Mouse (Mus musculus): ENCODE measurements around the gene Nfatc2.

The Nfatc2 gene

DNA sequence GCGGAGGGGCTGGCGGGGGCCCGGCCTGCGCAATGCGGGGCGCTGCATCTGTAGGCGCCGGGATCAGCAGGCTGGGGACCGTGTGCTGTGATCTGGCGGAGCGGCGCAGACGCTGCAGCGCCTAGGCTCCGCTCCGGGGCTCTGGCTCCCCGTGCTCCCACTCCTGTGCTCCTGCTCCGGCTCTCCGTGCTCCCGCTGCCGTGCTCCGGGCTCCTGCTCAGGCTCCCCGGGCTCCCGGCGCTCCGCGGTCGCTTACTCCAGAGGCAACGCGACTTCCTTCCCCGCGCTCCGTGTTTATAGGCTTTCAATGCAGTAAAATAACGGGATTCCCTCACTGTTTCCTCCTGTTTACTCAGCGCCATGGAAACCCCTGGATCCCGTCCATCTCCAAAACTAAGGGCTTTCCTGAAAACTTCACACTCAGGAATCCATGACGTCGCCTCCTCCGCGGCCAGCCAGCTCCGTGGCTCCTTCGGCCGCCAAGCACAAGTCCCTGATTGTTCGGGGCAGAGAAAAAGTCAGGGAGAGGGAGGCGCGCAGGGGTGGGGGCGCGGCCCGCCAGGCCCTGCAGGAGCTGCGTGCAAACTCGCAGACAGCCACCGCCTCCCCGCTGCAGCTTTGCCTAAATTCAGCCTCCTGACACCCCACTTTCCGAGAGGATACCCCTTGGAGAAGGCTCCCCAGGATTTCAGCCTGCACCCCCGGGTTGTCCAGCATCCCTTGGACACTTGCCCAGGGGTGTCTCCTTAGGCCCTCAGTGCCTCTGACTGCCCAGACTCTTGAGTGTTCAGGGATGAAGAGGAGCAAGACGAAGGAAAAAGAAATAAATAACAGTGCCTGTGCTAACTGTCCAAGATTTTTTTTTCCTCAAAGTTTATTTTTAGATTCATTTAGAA lies at the start of gene Nfatc2:
Gene Nfatc2, minus strand, starts transcription at position 167 of the 896 bp plus-strand sequence.
- DNase-seq (ENCODE audit: extremely low spot score, low spot score): peak; percentile 77

DNA sequence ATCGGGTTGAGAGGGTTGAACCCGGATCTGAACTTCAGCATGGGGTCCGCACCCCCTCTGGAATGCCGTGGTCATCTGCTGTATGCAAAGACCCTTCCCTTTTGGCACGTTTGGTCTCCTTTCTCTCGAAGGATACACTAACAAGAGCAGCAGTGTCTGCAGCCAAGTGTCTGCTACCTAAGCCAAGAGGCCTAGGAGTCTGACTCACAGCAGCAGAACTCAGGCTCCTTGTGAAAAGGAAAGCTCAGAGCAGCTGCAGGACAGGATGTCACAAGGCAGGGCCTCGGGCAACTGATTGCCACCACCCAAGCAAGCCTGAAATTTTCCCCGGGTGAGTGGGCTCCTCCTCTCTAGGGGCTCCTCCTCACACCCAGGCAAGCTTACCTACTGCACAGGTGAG lies 46.7 kb upstream of the Nfatc2 start:
- DNase-seq (ENCODE audit: extremely low spot score, low spot score): no peak

- DNase-seq (ENCODE audit: extremely low spot score, low spot score): no peak
These were observed 43.4 kb upstream of the Nfatc2 start for GRCm38 (mm10) chr2:168644855-168645254.

- DNase-seq (ENCODE audit: extremely low spot score, low spot score): no peak
These were observed 42.2 kb upstream of the Nfatc2 start for GRCm38 (mm10) chr2:168643524-168644177.

DNA sequence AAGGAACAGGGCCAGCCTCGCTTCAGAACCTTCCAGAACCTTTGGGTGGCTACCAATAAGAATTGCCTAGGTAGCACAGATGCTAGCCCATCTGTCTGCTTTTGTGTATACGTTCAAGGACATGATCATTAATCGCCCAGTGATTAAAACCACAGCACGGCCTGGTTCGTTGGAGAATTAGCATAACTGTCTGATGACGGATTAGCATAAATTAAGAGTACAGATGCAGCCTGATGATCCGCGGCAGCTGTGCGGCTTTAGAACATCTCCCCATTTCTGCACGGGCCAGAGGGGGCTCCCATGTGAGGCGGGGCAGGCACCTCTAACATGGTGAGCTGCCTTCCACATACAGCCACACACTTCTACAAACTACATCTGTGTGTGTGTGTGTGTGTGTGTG lies 40.7 kb upstream of the Nfatc2 start:
- DNase-seq (ENCODE audit: extremely low spot score, low spot score): no peak

DNA sequence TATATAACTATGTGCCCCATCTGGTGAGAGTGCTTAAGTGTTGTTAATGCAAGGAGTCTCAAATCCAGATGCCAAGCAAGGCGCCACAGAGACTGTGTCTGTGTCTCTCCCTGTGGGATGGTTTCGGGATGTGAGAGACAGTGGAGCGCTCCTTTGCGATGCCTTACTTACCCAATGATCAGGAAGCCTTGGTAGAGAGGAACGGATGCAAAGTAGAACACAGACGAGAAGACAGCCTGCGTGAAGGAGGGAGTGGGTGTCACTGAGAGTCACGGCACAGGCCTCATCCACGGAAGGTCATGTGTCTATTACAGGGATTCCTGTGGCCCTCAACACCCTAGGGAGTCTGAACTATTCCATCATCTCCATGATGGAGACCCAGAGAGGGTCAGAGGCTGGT lies 39.0 kb upstream of the Nfatc2 start:
- DNase-seq (ENCODE audit: extremely low spot score, low spot score): no peak

DNA sequence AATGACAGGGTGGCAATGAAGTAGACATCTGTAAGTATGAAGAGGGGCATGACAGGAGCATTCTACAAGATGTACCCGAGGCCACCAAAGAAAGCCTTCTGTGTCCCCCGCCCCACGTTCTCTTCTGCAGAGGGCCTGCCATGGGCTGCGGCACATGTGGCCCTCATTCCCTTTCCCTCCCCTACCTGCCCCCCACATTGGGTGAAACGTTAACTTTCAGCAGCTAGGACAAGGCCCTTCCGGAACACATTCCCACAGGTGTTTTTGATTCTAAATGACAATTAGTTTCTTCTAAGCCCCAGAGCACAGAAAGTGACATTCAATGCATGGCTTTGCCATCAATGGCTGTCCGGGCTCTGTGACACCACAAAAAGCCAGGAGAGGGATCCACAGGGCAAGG lies 33.4 kb upstream of the Nfatc2 start:
- DNase-seq (ENCODE audit: extremely low spot score, low spot score): no peak

DNA sequence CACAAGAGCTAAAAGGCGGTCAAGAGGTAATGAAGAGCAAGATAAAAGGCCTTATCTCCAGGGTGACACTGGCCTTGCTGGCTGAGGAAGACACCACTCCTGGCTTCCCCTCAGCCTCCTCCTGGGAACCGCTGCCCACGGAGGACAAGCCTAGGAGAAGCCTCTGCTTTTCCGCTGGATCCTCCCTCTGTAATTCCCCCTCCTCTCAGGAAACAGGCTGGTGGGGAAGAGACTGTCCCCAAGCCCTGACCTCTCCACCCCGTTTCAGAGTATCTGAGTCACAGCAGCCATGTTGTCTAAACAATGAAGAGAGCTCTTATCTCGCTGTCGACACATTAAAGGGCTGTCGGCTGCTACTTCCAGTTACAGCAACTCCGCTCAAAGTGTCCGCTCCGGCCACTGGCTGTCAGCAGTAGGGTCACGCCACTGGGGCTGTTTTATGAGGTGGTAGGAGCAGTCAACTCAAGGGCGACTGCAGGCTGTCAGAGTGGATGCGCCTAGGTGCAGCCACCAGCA lies 31.9 kb upstream of the Nfatc2 start:
- no peak for DNase-seq (ENCODE audit: extremely low spot score, low spot score)

- DNase-seq (ENCODE audit: extremely low spot score, low spot score): no peak
These were observed 31.1 kb upstream of the Nfatc2 start for GRCm38 (mm10) chr2:168632543-168632942.

DNA sequence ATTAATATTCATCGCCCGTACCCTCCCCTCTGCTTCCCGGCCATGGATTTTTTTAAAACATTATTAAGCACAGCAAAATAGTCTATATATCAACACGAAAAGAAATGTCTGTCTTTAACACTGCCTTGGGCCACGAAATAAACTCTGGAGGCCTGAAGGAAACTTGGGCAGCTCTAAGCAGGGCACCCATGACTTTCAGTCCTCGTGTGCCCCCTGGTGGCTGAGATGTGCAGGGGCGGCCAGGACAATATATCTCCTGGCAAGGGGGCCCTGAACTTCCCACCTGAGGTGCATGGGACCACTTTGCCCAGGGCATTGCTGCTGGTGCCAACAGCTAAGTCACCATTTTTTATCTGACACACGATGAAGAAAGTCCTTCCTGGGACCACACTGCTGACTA lies 27.3 kb upstream of the Nfatc2 start:
- DNase-seq (ENCODE audit: extremely low spot score, low spot score): peak; percentile 86

DNA sequence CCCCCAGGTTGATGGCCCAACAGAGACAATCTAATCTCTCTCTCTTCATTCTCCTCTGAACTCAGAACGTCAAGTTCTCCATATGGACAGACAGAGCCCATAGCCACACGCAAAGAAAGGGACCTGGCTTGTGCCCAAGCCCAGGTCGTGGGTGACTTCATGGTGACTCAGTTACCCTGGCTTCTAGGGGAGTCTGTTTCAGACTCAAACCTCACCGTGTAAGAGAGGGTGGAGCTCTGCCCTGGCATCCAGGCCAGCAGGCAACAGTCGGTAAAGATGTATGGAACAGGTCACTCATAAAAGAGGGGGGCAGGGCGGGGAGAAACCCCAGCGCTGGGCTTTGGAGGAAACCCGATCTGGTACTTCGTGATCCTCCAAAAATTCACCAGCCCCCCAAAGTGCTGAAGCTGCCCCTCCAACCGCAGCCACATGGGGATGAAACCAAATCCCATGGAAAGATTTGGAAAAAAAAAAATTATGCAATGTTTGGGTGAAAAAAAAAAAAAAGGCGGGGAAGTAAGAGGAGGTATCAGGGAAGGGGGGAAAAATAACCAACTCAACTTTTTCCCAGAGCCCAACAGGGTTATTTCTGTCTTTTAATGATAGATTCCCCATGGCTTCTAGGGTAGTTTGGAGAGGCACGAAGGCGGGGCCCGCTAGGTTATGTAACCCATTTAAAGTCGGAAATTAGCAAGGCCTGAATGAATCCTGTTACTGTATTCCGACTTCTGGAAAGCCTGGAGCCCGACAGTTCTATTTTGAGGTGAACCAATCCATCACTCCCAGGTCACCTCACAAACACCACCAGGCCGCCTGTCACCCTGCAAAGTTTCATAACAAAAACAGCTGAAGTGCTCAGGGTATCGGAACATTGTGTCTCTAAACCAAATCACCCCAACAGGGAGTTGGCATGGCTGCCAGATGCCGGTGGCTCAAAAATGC lies 26.6 kb upstream of the Nfatc2 start:
- DNase-seq (ENCODE audit: extremely low spot score, low spot score): no peak

DNA sequence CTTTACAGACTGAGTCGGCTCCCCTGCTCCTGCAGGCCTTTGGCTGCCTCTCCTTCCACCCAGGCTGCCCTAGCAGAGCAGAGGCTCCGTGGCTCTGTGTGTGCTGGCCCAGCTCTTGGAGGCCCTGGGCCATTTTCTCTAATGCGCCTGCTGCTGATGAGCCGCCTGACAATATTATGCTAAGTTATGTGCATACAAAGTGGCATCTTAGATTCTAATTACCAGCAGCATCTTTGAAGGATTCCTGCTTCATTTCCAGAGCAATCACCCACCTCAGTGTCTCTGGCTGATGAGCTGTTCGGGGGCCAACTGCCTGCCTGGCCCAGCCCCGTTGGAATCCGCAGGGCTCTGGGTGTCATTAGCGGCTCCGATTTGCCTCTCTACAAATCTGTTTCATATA lies 24.9 kb upstream of the Nfatc2 start:
- DNase-seq (ENCODE audit: extremely low spot score, low spot score): no peak

DNA sequence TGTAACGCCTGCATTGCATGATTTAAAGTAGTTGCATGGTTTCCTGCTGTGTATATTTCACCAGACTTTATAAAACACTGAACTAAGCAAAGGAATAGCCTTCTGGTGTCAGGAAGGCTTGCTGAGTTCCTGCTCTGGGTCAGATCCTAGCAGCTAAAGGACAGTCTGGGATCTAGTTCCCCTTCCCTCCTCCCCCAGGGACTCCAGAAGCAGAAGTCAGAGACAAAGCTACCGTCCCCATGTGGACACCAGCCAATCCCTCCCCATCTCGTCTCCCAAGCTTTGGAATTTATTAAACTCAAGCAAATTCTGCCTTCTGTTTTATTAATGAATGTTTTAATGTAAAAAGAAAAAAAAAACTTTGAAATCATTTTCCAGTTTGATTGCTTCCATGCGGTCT lies 23.6 kb upstream of the Nfatc2 start:
- DNase-seq (ENCODE audit: extremely low spot score, low spot score): no peak

DNA sequence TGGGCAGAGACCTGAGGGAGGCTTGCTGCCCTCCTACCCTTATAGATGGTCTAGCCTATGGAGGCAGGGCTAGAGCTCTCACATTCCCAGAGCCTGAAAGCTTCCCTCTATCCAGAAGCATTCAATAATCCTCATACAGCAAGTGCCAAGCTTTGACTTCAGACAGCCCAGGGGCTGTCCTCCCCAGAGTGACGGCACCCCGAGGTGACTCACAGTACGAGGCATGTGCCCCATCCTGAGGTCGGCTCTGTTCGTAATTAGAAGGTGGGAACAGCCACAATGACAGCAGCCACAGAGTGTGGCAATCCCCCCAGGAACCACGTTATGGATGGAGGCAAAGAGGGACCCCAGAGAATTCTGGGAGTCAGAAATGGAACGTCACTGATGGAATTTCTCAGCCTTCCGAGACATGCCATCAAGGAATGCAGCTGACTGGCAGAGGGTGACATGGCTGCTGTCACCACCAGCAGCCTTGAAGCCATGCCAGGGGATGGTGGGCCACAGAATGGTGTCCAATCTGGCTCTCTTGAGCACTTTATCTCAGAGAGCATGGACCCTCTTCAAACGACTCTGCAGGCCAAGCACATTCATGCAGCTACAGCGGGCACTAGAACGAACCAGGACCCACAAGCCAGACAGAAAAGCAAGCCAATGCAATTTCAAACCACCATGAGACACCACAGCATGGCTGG lies 19.8 kb upstream of the Nfatc2 start:
- DNase-seq (ENCODE audit: extremely low spot score, low spot score): no peak

- no peak for DNase-seq (ENCODE audit: extremely low spot score, low spot score)
These were observed 16.8 kb upstream of the Nfatc2 start for GRCm38 (mm10) chr2:168618205-168618717.

DNA sequence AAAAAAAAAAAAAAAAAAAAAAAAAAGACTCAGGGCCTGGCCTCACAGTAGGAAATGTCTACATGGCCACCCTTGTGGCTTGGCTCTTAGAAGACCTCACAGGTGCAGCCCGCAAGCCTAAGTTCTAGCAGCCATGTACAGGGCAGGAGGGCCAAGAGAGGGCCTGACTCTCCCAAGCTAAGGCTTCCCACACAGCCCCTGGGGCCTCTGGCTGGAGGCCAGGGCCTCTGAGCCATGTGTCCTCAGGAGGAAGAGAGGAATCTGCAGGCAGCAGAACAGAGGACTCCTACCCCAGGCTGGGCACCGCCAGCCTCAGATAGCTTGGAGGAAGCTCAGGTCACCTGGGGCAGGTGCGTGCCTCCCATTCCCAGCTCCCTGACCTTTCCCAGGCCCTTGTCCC lies 13.7 kb upstream of the Nfatc2 start:
- no peak for DNase-seq (ENCODE audit: extremely low spot score, low spot score)

DNA sequence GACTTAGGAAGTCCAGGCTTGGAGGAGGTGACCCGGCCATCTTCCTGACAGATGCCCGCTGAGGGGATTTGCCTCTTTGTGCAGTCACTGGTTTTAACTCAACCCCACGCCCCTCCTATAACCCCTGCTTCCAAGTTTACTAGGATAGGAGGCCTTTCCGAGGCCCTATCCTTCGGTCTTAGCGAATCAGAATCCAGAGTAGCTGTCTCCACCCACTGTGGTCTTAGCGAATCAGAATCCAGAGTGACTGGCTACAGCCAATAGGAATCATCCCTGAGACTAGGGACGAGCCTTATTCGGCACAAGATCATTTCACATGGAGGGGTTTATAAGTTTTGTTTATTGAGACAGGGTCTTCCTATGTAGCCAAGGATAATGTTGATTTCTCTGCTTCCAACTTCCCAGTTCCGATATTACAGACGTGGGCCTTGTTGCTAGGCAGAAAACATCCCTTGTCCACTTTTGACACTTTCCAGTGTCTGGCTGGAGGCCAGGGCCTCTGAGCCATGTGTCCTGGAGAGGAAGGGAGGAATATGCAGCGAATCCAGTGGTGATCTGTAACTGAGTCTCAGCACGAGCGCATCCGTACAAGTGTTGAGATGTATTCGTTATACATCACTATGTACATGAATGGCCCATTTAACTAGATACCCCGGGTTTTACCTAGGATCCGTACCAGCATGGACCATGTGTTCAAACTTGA lies 12.9 kb upstream of the Nfatc2 start:
- no peak for DNase-seq (ENCODE audit: extremely low spot score, low spot score)

- no peak for DNase-seq (ENCODE audit: extremely low spot score, low spot score)
These were observed 11.8 kb upstream of the Nfatc2 start for GRCm38 (mm10) chr2:168613092-168613880.

GRCm38 (mm10) chr2:168610941-168611340 lies 9.5 kb upstream of the Nfatc2 start:
- no peak for DNase-seq (ENCODE audit: extremely low spot score, low spot score)

Data from neural tube, embryonic 10.5 days (tissue).